ENCODE assay signal across 21 mouse cellular contexts in genomic region chr10:96692821-96693220, GRCm38 (mm10).
DNase-seq lines count a peak whose midpoint lies in the region; ATAC-seq and TF ChIP-seq lines count a peak whose summit lies in the region.
"Had no signal": no experiment of that assay in that cellular context is flagged by ENCODE, and none has a peak within 500 bp of the region (broad histone marks: within the 10 kb centered on the region; RNA-seq: fewer than 3 reads in every experiment).

No protein-coding gene starts in this region.

- H3K36me3 ChIP-seq in kidney, adult 2 months (ENCODE audit: control insufficient read depth, insufficient read depth, low read length): no peaks in the 10 kb centered on the region
- H3K36me3 ChIP-seq: forebrain, embryonic 10.5 days; hindbrain, embryonic 12.5 days; hindbrain, embryonic 15.5 days had no signal

- no peak for ATAC-seq in CD4-positive, CD25-positive, alpha-beta regulatory T cell, adult 4 months
- ATAC-seq: activated CD4-positive, CD25-positive, alpha-beta regulatory T cell, adult 4 months; forebrain, embryonic 13.5 days; forebrain, embryonic 16.5 days had no signal

- no peak for TF ChIP-seq CTCF in kidney, adult 2 months (conservative IDR thresholded peaks at IDR 0.05; ENCODE audit: insufficient read depth, insufficient read length, low read depth, low read length)

- DNase-seq in CD4-positive, CD25-positive, alpha-beta regulatory T cell, adult 2 months (ENCODE audit: low read depth, low spot score): peak; percentile 50
- DNase-seq in kidney, adult 2 months: no peak
- no peak for DNase-seq in kidney, adult 11 months
- DNase-seq in thymus, postnatal 14 days: peak; percentile 29
- no peak for DNase-seq in thymus, postnatal 10 days (ENCODE audit: low spot score in 2 of 2)
- peak; percentile 29 for DNase-seq in CD4-positive helper T cell, adult 2 months (ENCODE audit: low read depth, low spot score)
- no peak for DNase-seq in left cerebral cortex, adult 18-20 months (ENCODE audit: low spot score in 2 of 2)
- DNase-seq: adrenal gland, adult 8-10 months; adrenal gland, postnatal 25 days; cerebellum, adult 11-12 months; cerebellum, adult 8-10 months; cerebellum, postnatal 10 days; gastrocnemius, postnatal 10 days; gastrocnemius, postnatal 36 days had no signal

- 68% methylated on average over 7 of the region's 7 CpGs for WGBS in kidney, adult 2 months

- H3K27ac ChIP-seq in kidney, adult 2 months (ENCODE audit: insufficient read depth, low read depth, low read length): peak overlapping the region; percentile 59; the same call in 1 of the 2 replicates
- H3K27ac ChIP-seq: forebrain, embryonic 10.5 days; forebrain, embryonic 13.5 days; hindbrain, embryonic 12.5 days; hindbrain, embryonic 15.5 days had no signal

- no peaks in the 10 kb centered on the region for H3K27me3 ChIP-seq in kidney, adult 2 months (replicated peaks; ENCODE audit: control insufficient read depth, insufficient read depth, low read length)
- H3K27me3 ChIP-seq: forebrain, embryonic 13.5 days; hindbrain, embryonic 12.5 days; hindbrain, embryonic 15.5 days had no signal

- TF ChIP-seq POLR2A in kidney, adult 2 months (IDR thresholded peaks at IDR 0.05; ENCODE audit: low read depth, low read length): no peak

- no peak overlapping the region for H3K4me3 ChIP-seq in kidney, adult 2 months (ENCODE audit: insufficient read depth, low read depth, low read length)
- H3K4me3 ChIP-seq: forebrain, embryonic 10.5 days; forebrain, embryonic 13.5 days; hindbrain, embryonic 12.5 days; hindbrain, embryonic 15.5 days had no signal

- peaks cover 24% of the 10 kb centered on the region for H3K4me1 ChIP-seq in kidney, adult 2 months (ENCODE audit: control insufficient read depth, insufficient read depth, low read length)
- H3K4me1 ChIP-seq: forebrain, embryonic 10.5 days had no signal

Comparison
In these comparisons a context has a peak if more than half of its experiments do, and no peak if none do; other contexts are left out.
1. DNase-seq: peak in CD4-positive, CD25-positive, alpha-beta regulatory T cell, adult 2 months (single experiment), thymus, postnatal 14 days (single experiment) and CD4-positive helper T cell, adult 2 months (single experiment); none in kidney, adult 2 months (single experiment), kidney, adult 11 months (single experiment), thymus, postnatal 10 days (0 of 2) and left cerebral cortex, adult 18-20 months (0 of 2).